Mouse (Mus musculus): ENCODE measurements around the gene Trp53rkb. TPM values are rescaled to one million over a fixed set of nuclear protein-coding genes. Genes with fewer than 3 reads are reported as not detected.

The Trp53rkb gene
- polyA plus RNA-seq, 2 experiments, result 2.4 to 3.3 TPM

GRCm38 (mm10) chr2:166750620-166751191 lies 41.6 kb upstream of the Trp53rkb start:
- H3K4me1 ChIP-seq (replicated peaks; ENCODE audit: control insufficient read depth in 2 of 2, insufficient read depth in 2 of 2, low read length in 1 of 2), result peaks cover 6 to 10% of the 10 kb centered on the region in 2 experiments
- no peaks in the 10 kb centered on the region for H3K36me3 ChIP-seq (replicated peaks; ENCODE audit: control insufficient read depth, insufficient read depth, low read depth)
- no peaks in the 10 kb centered on the region for H3K27me3 ChIP-seq (ENCODE audit: control insufficient read depth, insufficient read depth, low read length)
- ATAC-seq (ENCODE audit: insufficient read depth), result no peak
- DNase-seq (ENCODE audit: low read depth in 3 of 3, low spot score in 3 of 3), result no peak
- WGBS (ENCODE audit: insufficient replicate concordance), result 55% methylated on average over 6 of the region's 6 CpGs
- no peaks in the 10 kb centered on the region for H3K9me3 ChIP-seq (ENCODE audit: control insufficient read depth, low read length)
- H3K27ac ChIP-seq, result no peak overlapping the region
- H3K4me3 ChIP-seq (ENCODE audit: insufficient read depth in 1 of 2, low read depth in 2 of 2, low read length in 2 of 2), result no peak overlapping the region
- TF ChIP-seq EP300 (IDR thresholded peaks at IDR 0.05; ENCODE audit: low read depth) (no peak), CTCF (IDR thresholded peaks at IDR 0.05; ENCODE audit: low read depth) (no peak)
- no peak overlapping the region for H3K4me2 ChIP-seq (ENCODE audit: low read depth)
- H3K9ac ChIP-seq (replicated peaks), result no peak overlapping the region

- H3K4me2 ChIP-seq (ENCODE audit: low read depth), result no peak overlapping the region
- DNase-seq (ENCODE audit: low read depth in 3 of 3, low spot score in 3 of 3) (no peak), ATAC-seq (ENCODE audit: insufficient read depth) (no peak)
- TF ChIP-seq CTCF (IDR thresholded peaks at IDR 0.05; ENCODE audit: low read depth) (no peak), EP300 (IDR thresholded peaks at IDR 0.05; ENCODE audit: low read depth) (no peak)
- H3K9ac ChIP-seq (replicated peaks), result no peak overlapping the region
- no peak overlapping the region for H3K4me3 ChIP-seq (ENCODE audit: insufficient read depth in 1 of 2, low read depth in 2 of 2, low read length in 2 of 2)
- H3K27ac ChIP-seq, result no peak overlapping the region
- H3K4me1 ChIP-seq (replicated peaks; ENCODE audit: control insufficient read depth in 2 of 2, insufficient read depth in 2 of 2, low read length in 1 of 2), result no peaks in the 10 kb centered on the region
- no peaks in the 10 kb centered on the region for H3K36me3 ChIP-seq (replicated peaks; ENCODE audit: control insufficient read depth, insufficient read depth, low read depth)
- 15% methylated on average over 4 of the region's 4 CpGs for WGBS (ENCODE audit: insufficient replicate concordance)
- H3K27me3 ChIP-seq (ENCODE audit: control insufficient read depth, insufficient read depth, low read length), result no peaks in the 10 kb centered on the region
- no peaks in the 10 kb centered on the region for H3K9me3 ChIP-seq (ENCODE audit: control insufficient read depth, low read length)
Measured at GRCm38 (mm10) chr2:166754194-166754593, 38.1 kb upstream of the Trp53rkb start.

DNA sequence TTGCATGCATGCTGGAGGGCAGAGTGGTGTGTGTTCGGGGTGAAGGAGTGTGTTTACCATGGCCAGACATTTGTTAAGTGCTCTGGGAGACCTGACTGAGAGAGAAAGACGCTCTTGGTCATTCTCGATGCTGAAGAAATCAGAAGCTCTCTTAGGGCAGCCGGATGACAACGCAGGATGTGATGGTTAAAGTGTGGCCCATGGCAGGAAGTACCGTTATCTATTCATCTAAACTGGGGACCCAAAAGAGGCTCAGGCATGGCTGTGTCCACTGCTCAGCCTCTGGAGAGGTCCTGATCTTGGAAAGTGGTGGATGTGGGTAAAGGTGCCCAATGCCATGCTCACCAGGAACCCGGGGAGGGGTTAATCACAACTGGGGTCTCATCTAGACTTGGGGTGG lies 37.6 kb upstream of the Trp53rkb start:
- Histone ChIP-seq H3K27ac (no peak overlapping the region), H3K4me2 (ENCODE audit: low read depth) (no peak overlapping the region), H3K27me3 (ENCODE audit: control insufficient read depth, insufficient read depth, low read length) (no peaks in the 10 kb centered on the region), H3K4me1 (replicated peaks; ENCODE audit: control insufficient read depth in 2 of 2, insufficient read depth in 2 of 2, low read length in 1 of 2) (no peaks in the 10 kb centered on the region), H3K9ac (replicated peaks) (no peak overlapping the region), H3K9me3 (ENCODE audit: control insufficient read depth, low read length) (no peaks in the 10 kb centered on the region), H3K36me3 (replicated peaks; ENCODE audit: control insufficient read depth, insufficient read depth, low read depth) (no peaks in the 10 kb centered on the region), H3K4me3 (ENCODE audit: insufficient read depth in 1 of 2, low read depth in 2 of 2, low read length in 2 of 2) (no peak overlapping the region)
- no peak for DNase-seq (ENCODE audit: low read depth in 3 of 3, low spot score in 3 of 3)
- 18% methylated on average over 7 of the region's 7 CpGs for WGBS (ENCODE audit: insufficient replicate concordance)
- no peak for ATAC-seq (ENCODE audit: insufficient read depth)
- TF ChIP-seq EP300 (IDR thresholded peaks at IDR 0.05; ENCODE audit: low read depth) (no peak), CTCF (IDR thresholded peaks at IDR 0.05; ENCODE audit: low read depth) (no peak)

- H3K4me2 ChIP-seq (ENCODE audit: low read depth), result no peak overlapping the region
- H3K27ac ChIP-seq, result no peak overlapping the region
- no peak overlapping the region for H3K9ac ChIP-seq (replicated peaks)
- H3K4me1 ChIP-seq (replicated peaks; ENCODE audit: control insufficient read depth in 2 of 2, insufficient read depth in 2 of 2, low read length in 1 of 2), result no peaks in the 10 kb centered on the region
- no peak for DNase-seq (ENCODE audit: low read depth in 3 of 3, low spot score in 3 of 3)
- TF ChIP-seq CTCF (IDR thresholded peaks at IDR 0.05; ENCODE audit: low read depth) (no peak), EP300 (IDR thresholded peaks at IDR 0.05; ENCODE audit: low read depth) (no peak)
- no peaks in the 10 kb centered on the region for H3K27me3 ChIP-seq (ENCODE audit: control insufficient read depth, insufficient read depth, low read length)
- 4% methylated on average over 3 of the region's 3 CpGs for WGBS (ENCODE audit: insufficient replicate concordance)
- ATAC-seq (ENCODE audit: insufficient read depth), result no peak
- H3K4me3 ChIP-seq (ENCODE audit: insufficient read depth in 1 of 2, low read depth in 2 of 2, low read length in 2 of 2), result no peak overlapping the region
- no peaks in the 10 kb centered on the region for H3K36me3 ChIP-seq (replicated peaks; ENCODE audit: control insufficient read depth, insufficient read depth, low read depth)
- no peaks in the 10 kb centered on the region for H3K9me3 ChIP-seq (ENCODE audit: control insufficient read depth, low read length)
Measured at GRCm38 (mm10) chr2:166757969-166758368, 34.4 kb upstream of the Trp53rkb start.

GRCm38 (mm10) chr2:166764051-166764450 lies 28.3 kb upstream of the Trp53rkb start:
- no peak overlapping the region for H3K9ac ChIP-seq (replicated peaks)
- H3K9me3 ChIP-seq (ENCODE audit: control insufficient read depth, low read length), result no peaks in the 10 kb centered on the region
- no peak overlapping the region for H3K4me3 ChIP-seq (ENCODE audit: insufficient read depth in 1 of 2, low read depth in 2 of 2, low read length in 2 of 2)
- H3K4me1 ChIP-seq (replicated peaks; ENCODE audit: control insufficient read depth in 2 of 2, insufficient read depth in 2 of 2, low read length in 1 of 2), result no peaks in the 10 kb centered on the region
- no peak for ATAC-seq (ENCODE audit: insufficient read depth)
- H3K27me3 ChIP-seq (ENCODE audit: control insufficient read depth, insufficient read depth, low read length), result no peaks in the 10 kb centered on the region
- no peaks in the 10 kb centered on the region for H3K36me3 ChIP-seq (replicated peaks; ENCODE audit: control insufficient read depth, insufficient read depth, low read depth)
- DNase-seq (ENCODE audit: low read depth in 3 of 3, low spot score in 3 of 3), result no peak
- no peak overlapping the region for H3K27ac ChIP-seq
- no peak overlapping the region for H3K4me2 ChIP-seq (ENCODE audit: low read depth)
- 54% methylated on average over 5 of the region's 5 CpGs for WGBS (ENCODE audit: insufficient replicate concordance)
- TF ChIP-seq CTCF (IDR thresholded peaks at IDR 0.05; ENCODE audit: low read depth) (no peak), EP300 (IDR thresholded peaks at IDR 0.05; ENCODE audit: low read depth) (no peak)
